21 mouse cellular contexts compared by ENCODE assay signal in the genomic region with DNA sequence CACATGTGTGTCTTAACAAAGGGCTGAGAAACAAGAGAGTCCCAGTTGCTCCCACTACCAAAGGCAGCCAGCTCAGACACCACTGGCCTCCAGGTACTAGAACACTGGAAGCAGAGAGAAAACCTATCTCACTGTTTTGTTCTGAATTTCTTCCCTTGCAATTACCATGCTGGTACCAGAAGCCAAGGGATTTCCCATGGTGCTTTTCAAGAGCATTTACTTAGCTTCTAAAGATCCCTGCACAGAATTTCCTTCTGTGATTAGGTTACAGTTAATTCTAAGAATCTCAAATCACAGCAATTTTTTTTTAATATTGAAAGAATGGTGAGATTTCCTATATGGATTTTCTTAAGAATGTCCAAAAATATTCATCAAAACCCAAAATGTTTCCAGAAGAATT. TPM values are rescaled to one million over a fixed set of nuclear protein-coding genes. Genes with fewer than 3 reads are reported as not detected.
DNase-seq lines count a peak whose midpoint lies in the region; ATAC-seq and TF ChIP-seq lines count a peak whose summit lies in the region.
"Had no signal": no experiment of that assay in that cellular context is flagged by ENCODE, and none has a peak within 500 bp of the region (broad histone marks: within the 10 kb centered on the region; RNA-seq: fewer than 3 reads in every experiment).

No protein-coding gene starts in this region.

- H3K27ac ChIP-seq in embryonic facial prominence, embryonic 10.5 days (replicated peaks): peak overlapping the region; percentile 78
- peak overlapping the region; percentile 80 for H3K27ac ChIP-seq in embryonic facial prominence, embryonic 13.5 days
- peak overlapping the region; percentile 77 for H3K27ac ChIP-seq in limb, embryonic 10.5 days
- H3K27ac ChIP-seq in limb, embryonic 14.5 days (replicated peaks; ENCODE audit: low read depth, low read length): 0 out of 2 replicates have a peak overlapping the region, but pooled peaks have one; percentile 48
- H3K27ac ChIP-seq: forebrain, embryonic 15.5 days; heart, embryonic 10.5 days; heart, embryonic 13.5 days; hindbrain, embryonic 12.5 days; hindbrain, embryonic 15.5 days had no signal

- no peaks in the 10 kb centered on the region for H3K9me3 ChIP-seq in embryonic facial prominence, embryonic 10.5 days
- no peaks in the 10 kb centered on the region for H3K9me3 ChIP-seq in embryonic facial prominence, embryonic 13.5 days
- H3K9me3 ChIP-seq in limb, embryonic 10.5 days (replicated peaks): no peaks in the 10 kb centered on the region
- no peaks in the 10 kb centered on the region for H3K9me3 ChIP-seq in limb, embryonic 14.5 days (ENCODE audit: control insufficient read depth, low read length)
- H3K9me3 ChIP-seq: forebrain, embryonic 15.5 days; heart, embryonic 10.5 days; heart, embryonic 13.5 days; hindbrain, embryonic 12.5 days; hindbrain, embryonic 15.5 days had no signal

- no peak overlapping the region for H3K4me2 ChIP-seq in embryonic facial prominence, embryonic 13.5 days
- no peak overlapping the region for H3K4me2 ChIP-seq in limb, embryonic 14.5 days (replicated peaks; ENCODE audit: low read depth, low read length, severe bottlenecking)
- H3K4me2 ChIP-seq: forebrain, embryonic 15.5 days; heart, embryonic 13.5 days; hindbrain, embryonic 12.5 days; hindbrain, embryonic 15.5 days had no signal

- no peak for TF ChIP-seq POLR2A in limb, embryonic 14.5 days (IDR thresholded peaks at IDR 0.05; ENCODE audit: borderline replicate concordance, extremely low read depth, insufficient read depth, insufficient read length)

- no peaks in the 10 kb centered on the region for H3K36me3 ChIP-seq in embryonic facial prominence, embryonic 10.5 days (replicated peaks)
- H3K36me3 ChIP-seq in embryonic facial prominence, embryonic 13.5 days: no peaks in the 10 kb centered on the region
- H3K36me3 ChIP-seq in limb, embryonic 10.5 days: no peaks in the 10 kb centered on the region
- H3K36me3 ChIP-seq in limb, embryonic 14.5 days (ENCODE audit: control insufficient read depth, insufficient read depth, low read length): no peaks in the 10 kb centered on the region
- H3K36me3 ChIP-seq: forebrain, embryonic 15.5 days; heart, embryonic 10.5 days; heart, embryonic 13.5 days; hindbrain, embryonic 12.5 days; hindbrain, embryonic 15.5 days had no signal

- ATAC-seq in embryonic facial prominence, embryonic 13.5 days (ENCODE audit: insufficient number of reproducible peaks, insufficient read depth, low FRiP score, low TSS enrichment, low read depth): no peak
- no peak for ATAC-seq in limb, embryonic 14.5 days (ENCODE audit: low FRiP score, low read depth)
- ATAC-seq: activated CD4-positive, CD25-positive, alpha-beta regulatory T cell, adult 4 months; forebrain, embryonic 15.5 days had no signal

- H3K4me3 ChIP-seq in embryonic facial prominence, embryonic 10.5 days: no peak overlapping the region
- no peak overlapping the region for H3K4me3 ChIP-seq in embryonic facial prominence, embryonic 13.5 days
- H3K4me3 ChIP-seq in limb, embryonic 10.5 days: no peak overlapping the region
- H3K4me3 ChIP-seq in limb, embryonic 14.5 days (replicated peaks; ENCODE audit: low read length): no peak overlapping the region
- H3K4me3 ChIP-seq: forebrain, embryonic 15.5 days; heart, embryonic 10.5 days; heart, embryonic 13.5 days; hindbrain, embryonic 12.5 days; hindbrain, embryonic 15.5 days had no signal

- no peaks in the 10 kb centered on the region for H3K27me3 ChIP-seq in embryonic facial prominence, embryonic 10.5 days (replicated peaks; ENCODE audit: low read depth, poor library complexity, severe bottlenecking)
- H3K27me3 ChIP-seq in embryonic facial prominence, embryonic 13.5 days: no peaks in the 10 kb centered on the region
- H3K27me3 ChIP-seq in limb, embryonic 10.5 days (ENCODE audit: low read depth, poor library complexity, severe bottlenecking): no peaks in the 10 kb centered on the region
- no peaks in the 10 kb centered on the region for H3K27me3 ChIP-seq in limb, embryonic 14.5 days (ENCODE audit: control insufficient read depth, insufficient read depth, low read length)
- H3K27me3 ChIP-seq: forebrain, embryonic 15.5 days; heart, embryonic 13.5 days; hindbrain, embryonic 12.5 days; hindbrain, embryonic 15.5 days had no signal

- DNase-seq in embryonic facial prominence, embryonic 10.5 days (ENCODE audit: low spot score): no peak
- DNase-seq in limb, embryonic 10.5 days (ENCODE audit: low spot score): no peak
- no peak for DNase-seq in limb, embryonic 14.5 days (ENCODE audit: low spot score)
- no peak for DNase-seq in kidney, postnatal 14 days
- DNase-seq in heart, adult 8-10 months (ENCODE audit: low spot score): no peak
- no peak for DNase-seq in heart, postnatal 4 days
- DNase-seq: adrenal gland, postnatal 10 days; adrenal gland, postnatal 36 days; cerebellum, adult 18-20 months; cerebellum, adult 9-10 months; cerebellum, postnatal 14 days; gastrocnemius, postnatal 25 days; heart, adult 18-20 months; heart, postnatal 14 days had no signal

- peaks cover 64% of the 10 kb centered on the region for H3K4me1 ChIP-seq in embryonic facial prominence, embryonic 10.5 days
- H3K4me1 ChIP-seq in embryonic facial prominence, embryonic 13.5 days: peaks cover 30% of the 10 kb centered on the region
- peaks cover 70% of the 10 kb centered on the region for H3K4me1 ChIP-seq in limb, embryonic 10.5 days
- peaks cover 15% of the 10 kb centered on the region for H3K4me1 ChIP-seq in limb, embryonic 14.5 days (ENCODE audit: control insufficient read depth, insufficient read depth, low read length)
- H3K4me1 ChIP-seq: hindbrain, embryonic 15.5 days had no signal

- H3K9ac ChIP-seq in embryonic facial prominence, embryonic 13.5 days: no peak overlapping the region
- no peak overlapping the region for H3K9ac ChIP-seq in limb, embryonic 14.5 days (ENCODE audit: low read depth, low read length, severe bottlenecking)
- H3K9ac ChIP-seq: forebrain, embryonic 15.5 days; heart, embryonic 13.5 days; hindbrain, embryonic 12.5 days; hindbrain, embryonic 15.5 days had no signal

RNA-seq across cellular contexts. Expression of a gene that starts 31.2 kb away (rescaled TPM):
- polyA plus RNA-seq in embryonic facial prominence, embryonic 10.5 days (2016; fragmentation: Nextera tagmentation; extraction: Ambion mirVana): 225 and 262 TPM in 2 replicates
- polyA plus RNA-seq in embryonic facial prominence, embryonic 13.5 days (2015; fragmentation: Nextera tagmentation; extraction: Ambion mirVana): 731 and 758 TPM in 2 replicates
- 587 and 597 TPM in 2 replicates for polyA plus RNA-seq in limb, embryonic 10.5 days (2016; fragmentation: Nextera tagmentation; extraction: Ambion mirVana)
- polyA plus RNA-seq in limb, embryonic 14.5 days (2012; rRNA removed): 321 and 513 TPM in 2 replicates
- polyA plus RNA-seq in limb, embryonic 14.5 days (2014; fragmentation: Nextera tagmentation; extraction: Ambion mirVana): 595 and 613 TPM in 2 replicates
- 1 to 10 TPM; 1.2 to 2.0 (median 1.7) TPM for total RNA-seq in heart, adult 8-10 months (2022)
- 100 to 1,000 TPM; 104 to 106 TPM for total RNA-seq in heart, postnatal 4 days (2021)
- polyA plus RNA-seq: activated CD4-positive, CD25-positive, alpha-beta regulatory T cell, adult 4 months had no signal
